Mouse (Mus musculus): Measurements from ENCODE around the gene Megf11. TPM values are rescaled to one million over a fixed set of nuclear protein-coding genes. Genes with fewer than 3 reads are reported as not detected.

Gene Megf11
- total and polyA plus RNA-seq, 3 experiments, result 0.08 to 0.93 TPM; not detected in 1

DNA sequence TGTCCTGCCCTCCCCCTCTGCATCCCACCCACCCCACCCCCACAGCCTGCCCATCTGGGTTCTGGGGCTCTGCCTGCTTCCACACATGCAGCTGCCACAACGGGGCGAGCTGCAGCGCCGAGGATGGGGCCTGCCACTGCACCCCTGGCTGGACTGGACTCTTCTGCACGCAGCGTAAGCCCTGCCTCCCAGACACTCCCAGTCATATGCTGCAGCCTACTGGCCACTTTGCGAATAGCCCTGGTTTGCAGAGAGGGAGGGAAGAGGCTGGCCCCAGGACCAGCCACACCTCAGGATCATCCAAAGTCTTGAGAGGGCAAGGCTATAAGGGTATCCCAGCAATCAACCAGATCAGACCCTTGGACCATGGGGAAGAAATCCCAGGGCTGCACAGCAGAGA, 305.8 kb downstream of the Megf11 start:
- H3K79me2 ChIP-seq (ENCODE audit: control insufficient read depth, insufficient read depth, low read length, poor library complexity), result no peaks in the 10 kb centered on the region
- no peaks in the 10 kb centered on the region for H3K4me1 ChIP-seq (ENCODE audit: control insufficient read depth in 1 of 2, insufficient read depth in 2 of 2, low read length in 2 of 2)

DNA sequence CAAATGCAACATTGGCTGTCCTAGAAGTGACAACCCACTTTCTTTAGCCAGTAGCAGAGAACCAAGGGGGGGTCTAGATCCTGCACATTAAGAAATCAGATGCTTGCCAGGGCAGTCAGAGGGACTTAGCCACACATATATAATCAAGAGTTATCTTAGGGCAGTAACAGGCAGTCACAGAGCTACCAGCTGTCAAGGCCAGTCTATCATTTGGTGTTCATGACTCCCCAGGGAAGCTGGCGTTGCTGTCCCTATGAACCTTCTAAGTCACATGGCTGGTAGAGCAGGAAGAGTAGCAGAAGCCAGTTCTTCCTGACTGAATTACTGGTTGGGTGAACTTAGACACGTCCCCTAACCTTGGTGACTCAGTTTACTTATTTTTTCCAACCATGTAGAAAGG, 307.7 kb downstream of the Megf11 start:
- H3K79me2 ChIP-seq (ENCODE audit: control insufficient read depth, insufficient read depth, low read length, poor library complexity), result no peaks in the 10 kb centered on the region
- no peaks in the 10 kb centered on the region; a peak in 1 of 4 replicates for H3K36me3 ChIP-seq (ENCODE audit: control insufficient read depth in 1 of 2, insufficient read depth in 2 of 2, low read length in 2 of 2)
- H3K4me1 ChIP-seq (ENCODE audit: control insufficient read depth in 1 of 2, insufficient read depth in 2 of 2, low read length in 2 of 2), result no peaks in the 10 kb centered on the region
- no peak overlapping the region for H3K4me3 ChIP-seq (ENCODE audit: control insufficient read depth in 1 of 2, insufficient read depth in 1 of 2, low read depth in 2 of 2, low read length in 2 of 2)
- no peak for DNase-seq (ENCODE audit: low read depth, low spot score)
- no peak overlapping the region for H3K27ac ChIP-seq (ENCODE audit: control insufficient read depth, low read depth, low read length)
- H3K9me3 ChIP-seq (replicated peaks; ENCODE audit: insufficient read depth, low read length), result no peaks in the 10 kb centered on the region
- H3K27me3 ChIP-seq (ENCODE audit: control insufficient read depth in 1 of 2, insufficient read depth in 2 of 2, low read length in 2 of 2), result no peaks in the 10 kb centered on the region
- TF ChIP-seq JUND (IDR thresholded peaks at IDR 0.05; ENCODE audit: low read depth, low read length), result no peak
- TF ChIP-seq MYB (IDR thresholded peaks at IDR 0.05; ENCODE audit: low read depth, low read length), result no peak
- TF ChIP-seq SMC3 (IDR thresholded peaks at IDR 0.05; ENCODE audit: low read depth, low read length), result no peak
- TF ChIP-seq USF1 (IDR thresholded peaks at IDR 0.05; ENCODE audit: low read depth, low read length), result no peak
- H3K9ac ChIP-seq (ENCODE audit: control insufficient read depth, low read depth, low read length, poor library complexity, severe bottlenecking), result no peak overlapping the region

More for the DNA sequence above, 305.8 kb downstream of the Megf11 start:
- no peak overlapping the region for H3K9ac ChIP-seq (ENCODE audit: control insufficient read depth, low read depth, low read length, poor library complexity, severe bottlenecking)
- H3K9me3 ChIP-seq (replicated peaks; ENCODE audit: insufficient read depth, low read length), result no peaks in the 10 kb centered on the region
- no peak overlapping the region for H3K27ac ChIP-seq (ENCODE audit: control insufficient read depth, low read depth, low read length)
- no peak overlapping the region for H3K4me3 ChIP-seq (ENCODE audit: control insufficient read depth in 1 of 2, insufficient read depth in 1 of 2, low read depth in 2 of 2, low read length in 2 of 2)
- no peaks in the 10 kb centered on the region; a peak in 1 of 4 replicates for H3K36me3 ChIP-seq (ENCODE audit: control insufficient read depth in 1 of 2, insufficient read depth in 2 of 2, low read length in 2 of 2)
- H3K27me3 ChIP-seq (ENCODE audit: control insufficient read depth in 1 of 2, insufficient read depth in 2 of 2, low read length in 2 of 2), result no peaks in the 10 kb centered on the region
- TF ChIP-seq ELF1 (IDR thresholded peaks at IDR 0.05; ENCODE audit: low read depth, low read length) (no peak), SMC3 (IDR thresholded peaks at IDR 0.05; ENCODE audit: low read depth, low read length) (peak; percentile 59), RAD21 (IDR thresholded peaks at IDR 0.05; ENCODE audit: low read depth, low read length) (peak; percentile 62), ZC3H11A (IDR thresholded peaks at IDR 0.05; ENCODE audit: low read depth, low read length) (peak; percentile 37), CTCF (IDR thresholded peaks at IDR 0.05 in 2 of 3, conservative IDR thresholded peaks at IDR 0.05 in 1 of 3; ENCODE audit: control insufficient read depth in 1 of 3, insufficient read depth in 1 of 3, low read depth in 2 of 3, low read length in 3 of 3, poor library complexity in 1 of 3, severe bottlenecking in 1 of 3) (peak; percentile 33 to 65 (median 58); a peak in 5 of 6 replicates)
- DNase-seq (ENCODE audit: low read depth, low spot score), result peak; percentile 26

DNA sequence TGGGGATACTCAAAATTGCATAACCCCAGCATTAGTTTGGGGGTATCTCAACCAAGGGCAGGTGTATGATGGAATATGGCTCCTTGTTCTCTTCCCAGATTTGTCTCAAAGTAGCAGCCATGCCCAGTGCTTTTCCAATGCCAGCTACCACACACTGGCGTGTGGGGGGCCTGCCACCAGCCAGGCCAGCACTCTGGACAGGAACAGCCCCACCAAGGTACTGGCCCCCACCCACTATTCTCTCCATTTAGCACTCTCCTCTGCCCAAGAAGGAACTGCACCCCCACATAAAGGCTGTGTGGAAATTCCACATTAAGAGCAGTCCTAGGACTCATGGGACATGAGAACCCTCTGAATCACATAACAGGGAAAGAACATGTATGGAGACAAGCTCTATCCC, 309.8 kb downstream of the Megf11 start:
- Histone ChIP-seq H3K4me3 (ENCODE audit: control insufficient read depth in 1 of 2, insufficient read depth in 1 of 2, low read depth in 2 of 2, low read length in 2 of 2) (no peak overlapping the region), H3K9ac (ENCODE audit: control insufficient read depth, low read depth, low read length, poor library complexity, severe bottlenecking) (no peak overlapping the region), H3K9me3 (replicated peaks; ENCODE audit: insufficient read depth, low read length) (no peaks in the 10 kb centered on the region), H3K79me2 (ENCODE audit: control insufficient read depth, insufficient read depth, low read length, poor library complexity) (no peaks in the 10 kb centered on the region), H3K27ac (ENCODE audit: control insufficient read depth, low read depth, low read length) (no peak overlapping the region), H3K4me1 (ENCODE audit: control insufficient read depth in 1 of 2, insufficient read depth in 2 of 2, low read length in 2 of 2) (no peaks in the 10 kb centered on the region; a peak in 1 of 4 replicates), H3K27me3 (ENCODE audit: control insufficient read depth in 1 of 2, insufficient read depth in 2 of 2, low read length in 2 of 2) (no peaks in the 10 kb centered on the region), H3K36me3 (ENCODE audit: control insufficient read depth in 1 of 2, insufficient read depth in 2 of 2, low read length in 2 of 2) (peaks cover 0 to 4% of the 10 kb centered on the region in 2 experiments; a peak in 3 of 4 replicates)
- TF ChIP-seq ZKSCAN1 (IDR thresholded peaks at IDR 0.05; ENCODE audit: low read depth, low read length), result no peak
- TF ChIP-seq ZNF384 (IDR thresholded peaks at IDR 0.05; ENCODE audit: low read depth, low read length), result no peak
- no peak for TF ChIP-seq NRF1 (IDR thresholded peaks at IDR 0.05; ENCODE audit: insufficient read depth, low read depth, low read length, poor library complexity, severe bottlenecking)
- no peak for TF ChIP-seq CHD1 (IDR thresholded peaks at IDR 0.05; ENCODE audit: low read depth, low read length)
- TF ChIP-seq POLR2A (IDR thresholded peaks at IDR 0.05; ENCODE audit: control insufficient read depth in 1 of 2, insufficient read depth in 1 of 2, low read depth in 1 of 2, low read length in 2 of 2, poor library complexity in 1 of 2), result no peak
- TF ChIP-seq USF1 (IDR thresholded peaks at IDR 0.05; ENCODE audit: low read depth, low read length), result no peak
- TF ChIP-seq MAZ (IDR thresholded peaks at IDR 0.05; ENCODE audit: low read depth, low read length), result no peak
- TF ChIP-seq MAX (IDR thresholded peaks at IDR 0.05; ENCODE audit: low read length), result no peak
- TF ChIP-seq ETS1 (IDR thresholded peaks at IDR 0.05; ENCODE audit: low read depth, low read length), result no peak
- no peak for TF ChIP-seq SIN3A (IDR thresholded peaks at IDR 0.05; ENCODE audit: low read length)
- no peak for TF ChIP-seq GABPA (IDR thresholded peaks at IDR 0.05; ENCODE audit: low read depth, low read length)
- TF ChIP-seq ZC3H11A (IDR thresholded peaks at IDR 0.05; ENCODE audit: low read depth, low read length), result no peak
- no peak for TF ChIP-seq TAL1 (IDR thresholded peaks at IDR 0.05; ENCODE audit: low read length)
- TF ChIP-seq MYB (IDR thresholded peaks at IDR 0.05; ENCODE audit: low read depth, low read length), result no peak
- TF ChIP-seq KAT2A (conservative IDR thresholded peaks at IDR 0.05; ENCODE audit: low read depth, low read length), result no peak
- no peak for TF ChIP-seq JUND (IDR thresholded peaks at IDR 0.05; ENCODE audit: low read depth, low read length)
- DNase-seq (ENCODE audit: low read depth, low spot score), result no peak
